Mouse (Mus musculus) lung, embryonic 14.5 days (tissue): ENCODE data around the gene Bsx. TPM values are rescaled to one million over a fixed set of nuclear protein-coding genes. Genes with fewer than 3 reads are reported as not detected.

Experiments
- ATAC-seq: fragments of 200-750 bp; cut with Nextera tagmentation; 2 replicates; pipeline ENCODE4 v1.8.0; 2017; ENCODE audit warnings: mild to moderate bottlenecking, moderate TSS enrichment, moderate library complexity; ENCODE audit not compliant: insufficient read depth
- DNase-seq: peaks from one replicate; pipeline ENCODE4 v3.0.0-alpha.2; 2015
- H3K27ac ChIP-seq: fragments of 300-500 bp; sonication (generic); 2 replicates; pipeline ENCODE4 v1.5.1; 2014; ENCODE audit warnings: low read depth, mild to moderate bottlenecking, moderate library complexity
- H3K27me3 ChIP-seq: fragments of 300-500 bp; sonication (generic); 2 replicates; pipeline ENCODE4 v1.6.1; 2014; ENCODE audit warnings: low read length, control low read depth; ENCODE audit not compliant: insufficient read depth
- H3K36me3 ChIP-seq: fragments of 300-500 bp; sonication (generic); 2 replicates; pipeline ENCODE4 v1.6.1; 2014; ENCODE audit warnings: control low read depth; ENCODE audit not compliant: insufficient read depth
- H3K4me1 ChIP-seq: fragments of 300-500 bp; sonication (generic); 2 replicates; pipeline ENCODE4 v1.6.1; 2014; ENCODE audit warnings: antibody characterized with exemption, control low read depth; ENCODE audit not compliant: insufficient read depth
- H3K4me2 ChIP-seq: fragments of 300-500 bp; sonication (generic); 2 replicates; pipeline ENCODE4 v1.6.1; 2014; ENCODE audit warnings: mild to moderate bottlenecking
- H3K4me3 ChIP-seq: fragments of 300-500 bp; sonication (generic); 2 replicates; pipeline ENCODE4 v1.5.1; 2014; ENCODE audit warnings: low read depth, low read length
- H3K9ac ChIP-seq: fragments of 300-500 bp; sonication (generic); 2 replicates; pipeline ENCODE4 v1.6.1; 2014
- H3K9me3 ChIP-seq: fragments of 300-500 bp; sonication (generic); 2 replicates; pipeline ENCODE4 v1.6.1; 2016; ENCODE audit warnings: low read depth, low read length, control low read depth
- CTCF ChIP-seq: IDR thresholded peaks from 2 replicates; pipeline ENCODE4 v1.5.1; 2016; ENCODE audit warnings: antibody characterized with exemption, low read depth
- WGBS: fragments of 180-500 bp; shearing (Covaris S2); extraction: QIAGEN DNeasy Blood & Tissue Kit; methylation state at CpG from one replicate; pipeline ENCODE4 v1.1.7; 2014; 5-methylcytosine and 5-hydroxymethylcytosine counted together
- polyA plus RNA-seq: library from polyadenylated mRNA; unstranded; fragments of >200 nt; fragmentation: Nextera tagmentation; extraction: Ambion mirVana; gene quantifications from 2 replicates; pipeline ENCODE4 v1.2.1, GENCODE M21; 2014

Gene Bsx
- polyA plus RNA-seq, 1 experiment from 2014 or later: not detected

- no peak for TF ChIP-seq CTCF
- Histone ChIP-seq H3K27me3 (0 out of 2 replicates have a peak, but pooled peaks cover 8% of the 10 kb centered on the region), H3K36me3 (no peaks in the 10 kb centered on the region), H3K4me3 (no peak overlapping the region), H3K9me3 (no peaks in the 10 kb centered on the region), H3K4me1 (no peaks in the 10 kb centered on the region), H3K9ac (no peak overlapping the region), H3K4me2 (no peak overlapping the region), H3K27ac (no peak overlapping the region)
- 47% methylated on average over 12 of the region's 12 CpGs for WGBS
- DNase-seq: no peak
- no peak for ATAC-seq
These were observed 15.5 kb downstream of the Bsx start for GRCm38 (mm10) chr9:40889389-40889788.

GRCm38 (mm10) chr9:40892456-40892855 is 18.5 kb downstream of the Bsx start:
- Histone ChIP-seq H3K4me3 (no peak overlapping the region), H3K9me3 (no peaks in the 10 kb centered on the region), H3K36me3 (no peaks in the 10 kb centered on the region), H3K27ac (no peak overlapping the region), H3K9ac (no peak overlapping the region), H3K27me3 (0 out of 2 replicates have a peak, but pooled peaks cover 5% of the 10 kb centered on the region), H3K4me2 (no peak overlapping the region), H3K4me1 (no peaks in the 10 kb centered on the region)
- TF ChIP-seq CTCF: no peak
- DNase-seq (no peak), ATAC-seq (no peak)
- WGBS: 77% methylated on average over 6 of the region's 6 CpGs

GRCm38 (mm10) chr9:40907413-40907812 is 33.5 kb downstream of the Bsx start:
- 36% methylated on average over 8 of the region's 8 CpGs for WGBS
- ATAC-seq: no peak
- no peaks in the 10 kb centered on the region for H3K4me1 ChIP-seq

GRCm38 (mm10) chr9:40908411-40908810 is 34.5 kb downstream of the Bsx start:
- Histone ChIP-seq H3K27ac (no peak overlapping the region), H3K4me2 (no peak overlapping the region), H3K4me1 (no peaks in the 10 kb centered on the region), H3K4me3 (no peak overlapping the region), H3K36me3 (no peaks in the 10 kb centered on the region), H3K27me3 (no peaks in the 10 kb centered on the region), H3K9me3 (no peaks in the 10 kb centered on the region), H3K9ac (no peak overlapping the region)
- 77% methylated on average over 8 of the region's 8 CpGs for WGBS
- ATAC-seq (no peak), DNase-seq (no peak)
- no peak for TF ChIP-seq CTCF

More at GRCm38 (mm10) chr9:40907413-40907812, 33.5 kb downstream of the Bsx start:
- Histone ChIP-seq H3K9ac (no peak overlapping the region), H3K4me3 (no peak overlapping the region), H3K36me3 (no peaks in the 10 kb centered on the region), H3K9me3 (no peaks in the 10 kb centered on the region), H3K27ac (no peak overlapping the region), H3K27me3 (no peaks in the 10 kb centered on the region), H3K4me2 (no peak overlapping the region)
- no peak for DNase-seq
- TF ChIP-seq CTCF: no peak

- Histone ChIP-seq H3K4me2 (no peak overlapping the region), H3K4me1 (no peaks in the 10 kb centered on the region), H3K9ac (no peak overlapping the region), H3K27me3 (no peaks in the 10 kb centered on the region), H3K9me3 (no peaks in the 10 kb centered on the region), H3K27ac (no peak overlapping the region), H3K36me3 (no peaks in the 10 kb centered on the region), H3K4me3 (no peak overlapping the region)
- DNase-seq (no peak), ATAC-seq (no peak)
- WGBS: 76% methylated on average over 7 of the region's 7 CpGs
- no peak for TF ChIP-seq CTCF
These were observed 35.0 kb downstream of the Bsx start for GRCm38 (mm10) chr9:40908915-40909314.

- no peaks in the 10 kb centered on the region for H3K27me3 ChIP-seq
- no peak overlapping the region for H3K4me3 ChIP-seq
- ATAC-seq: no peak
- no peak overlapping the region for H3K27ac ChIP-seq
- DNase-seq: no peak
- H3K4me1 ChIP-seq: no peaks in the 10 kb centered on the region
- no peaks in the 10 kb centered on the region for H3K9me3 ChIP-seq
- no peak overlapping the region for H3K4me2 ChIP-seq
- H3K9ac ChIP-seq: no peak overlapping the region
- TF ChIP-seq CTCF: no peak
- WGBS: 71% methylated on average over 12 of the region's 12 CpGs
- H3K36me3 ChIP-seq: no peaks in the 10 kb centered on the region
These were observed 44.1 kb downstream of the Bsx start for GRCm38 (mm10) chr9:40917871-40918613.

- Histone ChIP-seq H3K9me3 (no peaks in the 10 kb centered on the region), H3K4me1 (no peaks in the 10 kb centered on the region), H3K27me3 (no peaks in the 10 kb centered on the region), H3K36me3 (no peaks in the 10 kb centered on the region), H3K4me2 (no peak overlapping the region), H3K27ac (no peak overlapping the region), H3K9ac (no peak overlapping the region), H3K4me3 (no peak overlapping the region)
- ATAC-seq: no peak
- TF ChIP-seq CTCF: no peak
- DNase-seq: no peak
- 63% methylated on average over 17 of the region's 17 CpGs for WGBS
These were observed 53.5 kb downstream of the Bsx start for GRCm38 (mm10) chr9:40927351-40927980.

Other genes with a start within 250 kb of the Bsx start
- gene Gm21915, start 203.5 kb upstream of the Bsx start, polyA plus RNA-seq: not detected in 2 replicates
- 20.6 TPM in 2 replicates for gene Clmp, start 188.2 kb upstream of the Bsx start, polyA plus RNA-seq
- 2,522 and 2,633 TPM in 2 replicates for gene Hspa8, start 73.1 kb upstream of the Bsx start, polyA plus RNA-seq
- 0.30 TPM in 1 of 2 replicates, not detected in the other for gene Jhy, start 90.0 kb downstream of the Bsx start, polyA plus RNA-seq
- gene Crtam, start 130.5 kb downstream of the Bsx start, polyA plus RNA-seq: 0.07 and 0.09 TPM in 2 replicates